Mouse (Mus musculus) T-cell, adult 66 days (primary cell): Measurements from ENCODE around the gene Fam3c. TPM values are rescaled to one million over a fixed set of nuclear protein-coding genes. Genes with fewer than 3 reads are reported as not detected.

Experiments used
- total RNA-seq, 2 experiments: library from RNA; stranded (reverse); gene quantifications; 3 replicates in 1 of 2; 4 replicates in 1 of 2; pipeline ENCODE4 v1.2.4; 2023

Fam3c gene
- total RNA-seq, result 10 to 100 TPM; 54.9 to 55.3 TPM

GRCm38 (mm10) chr6:22356086-22356507 is at the start of gene Fam3c:
Gene Fam3c (minus strand): TSS chr6:22356243.

GRCm38 (mm10) chr6:22288004-22288736 is 67.9 kb downstream of the Fam3c start, which contains the start of gene Wnt16:
Gene Wnt16 (plus strand): TSS chr6:22288227.

Other genes starting within 250 kb of the Fam3c start
- gene Wnt16, start 68.0 kb downstream of the Fam3c start, total RNA-seq, result not detected